Mouse (Mus musculus): Measurements from ENCODE around the gene Papln. TPM values are rescaled to one million over a fixed set of nuclear protein-coding genes. Genes with fewer than 3 reads are reported as not detected.

The Papln gene
- polyA plus RNA-seq, 1 experiment from 2014 or later: 0.44 TPM

GRCm38 (mm10) chr12:83764044-83764365 is 571 bp downstream of the Papln start:
- Histone ChIP-seq H3K9ac (0 out of 2 replicates have a peak overlapping the region, but pooled peaks have one; percentile 40), H3K36me3 (replicated peaks; ENCODE audit: control insufficient read depth, insufficient read depth) (no peaks in the 10 kb centered on the region), H3K4me2 (replicated peaks) (peak overlapping the region; percentile 59), H3K27me3 (ENCODE audit: control insufficient read depth, insufficient read depth, low read length) (peaks cover 8% of the 10 kb centered on the region; the same call in 1 of the 2 replicates), H3K27ac (no peak overlapping the region), H3K4me3 (replicated peaks; ENCODE audit: low read length) (peak overlapping the region; percentile 15; the same call in 1 of the 2 replicates), H3K9me3 (ENCODE audit: control insufficient read depth, low read length) (no peaks in the 10 kb centered on the region), H3K4me1 (replicated peaks; ENCODE audit: control insufficient read depth, insufficient read depth, low read length) (peaks cover 13% of the 10 kb centered on the region)
- 8% methylated on average over 14 of the region's 14 CpGs for WGBS
- DNase-seq (ENCODE audit: low spot score) (no peak), ATAC-seq (ENCODE audit: low FRiP score) (no peak)

GRCm38 (mm10) chr12:83764519-83764918 is 1.1 kb downstream of the Papln start:
- Histone ChIP-seq H3K4me3 (replicated peaks; ENCODE audit: low read length) (no peak overlapping the region), H3K4me1 (replicated peaks; ENCODE audit: control insufficient read depth, insufficient read depth, low read length) (peaks cover 13% of the 10 kb centered on the region), H3K27ac (no peak overlapping the region), H3K36me3 (replicated peaks; ENCODE audit: control insufficient read depth, insufficient read depth) (no peaks in the 10 kb centered on the region), H3K9me3 (ENCODE audit: control insufficient read depth, low read length) (no peaks in the 10 kb centered on the region), H3K4me2 (replicated peaks) (peak overlapping the region; percentile 59), H3K9ac (no peak overlapping the region), H3K27me3 (ENCODE audit: control insufficient read depth, insufficient read depth, low read length) (peaks cover 8% of the 10 kb centered on the region; the same call in 1 of the 2 replicates)
- WGBS: 83% methylated on average over 10 of the region's 10 CpGs
- ATAC-seq (ENCODE audit: low FRiP score) (no peak), DNase-seq (ENCODE audit: low spot score) (no peak)

GRCm38 (mm10) chr12:83765965-83766603 is 2.6 kb downstream of the Papln start:
- 83% methylated on average over 13 of the region's 13 CpGs for WGBS
- Histone ChIP-seq H3K9ac (no peak overlapping the region), H3K27me3 (ENCODE audit: control insufficient read depth, insufficient read depth, low read length) (peaks cover 8% of the 10 kb centered on the region; the same call in 1 of the 2 replicates), H3K27ac (no peak overlapping the region), H3K4me2 (replicated peaks) (no peak overlapping the region), H3K4me3 (replicated peaks; ENCODE audit: low read length) (no peak overlapping the region), H3K36me3 (replicated peaks; ENCODE audit: control insufficient read depth, insufficient read depth) (no peaks in the 10 kb centered on the region), H3K9me3 (ENCODE audit: control insufficient read depth, low read length) (no peaks in the 10 kb centered on the region), H3K4me1 (replicated peaks; ENCODE audit: control insufficient read depth, insufficient read depth, low read length) (peaks cover 23% of the 10 kb centered on the region)
- no peak for ATAC-seq (ENCODE audit: low FRiP score)
- no peak for DNase-seq (ENCODE audit: low spot score)

- DNase-seq (ENCODE audit: low spot score): no peak
- 76% methylated on average over 9 of the region's 9 CpGs for WGBS
- H3K27ac ChIP-seq: no peak overlapping the region
- peaks cover 8% of the 10 kb centered on the region; the same call in 1 of the 2 replicates for H3K27me3 ChIP-seq (ENCODE audit: control insufficient read depth, insufficient read depth, low read length)
- peaks cover 23% of the 10 kb centered on the region for H3K4me1 ChIP-seq (replicated peaks; ENCODE audit: control insufficient read depth, insufficient read depth, low read length)
- no peak overlapping the region for H3K4me2 ChIP-seq (replicated peaks)
- no peaks in the 10 kb centered on the region for H3K9me3 ChIP-seq (ENCODE audit: control insufficient read depth, low read length)
- H3K9ac ChIP-seq: no peak overlapping the region
- ATAC-seq (ENCODE audit: low FRiP score): no peak
- no peaks in the 10 kb centered on the region for H3K36me3 ChIP-seq (replicated peaks; ENCODE audit: control insufficient read depth, insufficient read depth)
- H3K4me3 ChIP-seq (replicated peaks; ENCODE audit: low read length): no peak overlapping the region
Measured at GRCm38 (mm10) chr12:83767833-83768232, 4.4 kb downstream of the Papln start.

- Histone ChIP-seq H3K4me1 (replicated peaks; ENCODE audit: control insufficient read depth, insufficient read depth, low read length) (peaks cover 21% of the 10 kb centered on the region), H3K4me3 (replicated peaks; ENCODE audit: low read length) (no peak overlapping the region), H3K9me3 (ENCODE audit: control insufficient read depth, low read length) (no peaks in the 10 kb centered on the region), H3K27ac (no peak overlapping the region), H3K4me2 (replicated peaks) (no peak overlapping the region), H3K27me3 (ENCODE audit: control insufficient read depth, insufficient read depth, low read length) (peaks cover 8% of the 10 kb centered on the region; the same call in 1 of the 2 replicates), H3K9ac (no peak overlapping the region), H3K36me3 (replicated peaks; ENCODE audit: control insufficient read depth, insufficient read depth) (no peaks in the 10 kb centered on the region)
- WGBS: 83% methylated on average over 14 of the region's 14 CpGs
- ATAC-seq (ENCODE audit: low FRiP score): no peak
- no peak for DNase-seq (ENCODE audit: low spot score)
Measured at GRCm38 (mm10) chr12:83768235-83768899, 4.9 kb downstream of the Papln start.

- no peaks in the 10 kb centered on the region for H3K27me3 ChIP-seq (ENCODE audit: control insufficient read depth, insufficient read depth, low read length)
- no peak overlapping the region for H3K4me3 ChIP-seq (replicated peaks; ENCODE audit: low read length)
- WGBS: 5% methylated on average over 25 of the region's 25 CpGs
- peak overlapping the region; percentile 39 for H3K4me2 ChIP-seq (replicated peaks)
- peaks cover 10% of the 10 kb centered on the region for H3K4me1 ChIP-seq (replicated peaks; ENCODE audit: control insufficient read depth, insufficient read depth, low read length)
- H3K36me3 ChIP-seq (replicated peaks; ENCODE audit: control insufficient read depth, insufficient read depth): no peaks in the 10 kb centered on the region
- no peaks in the 10 kb centered on the region for H3K9me3 ChIP-seq (ENCODE audit: control insufficient read depth, low read length)
- no peak overlapping the region for H3K27ac ChIP-seq
- peak; percentile 54; the same call in 1 of the 2 replicates for ATAC-seq (ENCODE audit: low FRiP score)
- H3K9ac ChIP-seq: no peak overlapping the region
- peak; percentile 76 for DNase-seq (ENCODE audit: low spot score)
Measured at GRCm38 (mm10) chr12:83770418-83771256, 7.2 kb downstream of the Papln start.

GRCm38 (mm10) chr12:83775621-83776020 is 12.2 kb downstream of the Papln start:
- no peak overlapping the region for H3K9ac ChIP-seq
- H3K36me3 ChIP-seq (replicated peaks; ENCODE audit: control insufficient read depth, insufficient read depth): no peaks in the 10 kb centered on the region
- H3K27me3 ChIP-seq (ENCODE audit: control insufficient read depth, insufficient read depth, low read length): no peaks in the 10 kb centered on the region
- no peak overlapping the region for H3K4me2 ChIP-seq (replicated peaks)
- no peak for ATAC-seq (ENCODE audit: low FRiP score)
- H3K9me3 ChIP-seq (ENCODE audit: control insufficient read depth, low read length): no peaks in the 10 kb centered on the region
- DNase-seq (ENCODE audit: low spot score): no peak
- peaks cover 3% of the 10 kb centered on the region for H3K4me1 ChIP-seq (replicated peaks; ENCODE audit: control insufficient read depth, insufficient read depth, low read length)
- H3K4me3 ChIP-seq (replicated peaks; ENCODE audit: low read length): no peak overlapping the region
- WGBS: 67% methylated on average over 12 of the region's 12 CpGs
- H3K27ac ChIP-seq: no peak overlapping the region

- no peak for ATAC-seq (ENCODE audit: low FRiP score)
- no peak overlapping the region for H3K4me2 ChIP-seq (replicated peaks)
- H3K9ac ChIP-seq: no peak overlapping the region
- no peaks in the 10 kb centered on the region for H3K27me3 ChIP-seq (ENCODE audit: control insufficient read depth, insufficient read depth, low read length)
- no peak overlapping the region for H3K27ac ChIP-seq
- DNase-seq (ENCODE audit: low spot score): no peak
- H3K36me3 ChIP-seq (replicated peaks; ENCODE audit: control insufficient read depth, insufficient read depth): no peaks in the 10 kb centered on the region
- 91% methylated on average over 7 of the region's 7 CpGs for WGBS
- no peaks in the 10 kb centered on the region for H3K9me3 ChIP-seq (ENCODE audit: control insufficient read depth, low read length)
- no peak overlapping the region for H3K4me3 ChIP-seq (replicated peaks; ENCODE audit: low read length)
- no peaks in the 10 kb centered on the region for H3K4me1 ChIP-seq (replicated peaks; ENCODE audit: control insufficient read depth, insufficient read depth, low read length)
Measured at GRCm38 (mm10) chr12:83776766-83777165, 13.3 kb downstream of the Papln start.

GRCm38 (mm10) chr12:83780181-83780580 is 16.7 kb downstream of the Papln start:
- Histone ChIP-seq H3K4me3 (replicated peaks; ENCODE audit: low read length) (no peak overlapping the region), H3K36me3 (replicated peaks; ENCODE audit: control insufficient read depth, insufficient read depth) (no peaks in the 10 kb centered on the region), H3K4me2 (replicated peaks) (no peak overlapping the region), H3K9ac (no peak overlapping the region), H3K27me3 (ENCODE audit: control insufficient read depth, insufficient read depth, low read length) (no peaks in the 10 kb centered on the region), H3K27ac (no peak overlapping the region), H3K4me1 (replicated peaks; ENCODE audit: control insufficient read depth, insufficient read depth, low read length) (no peaks in the 10 kb centered on the region), H3K9me3 (ENCODE audit: control insufficient read depth, low read length) (no peaks in the 10 kb centered on the region)
- DNase-seq (ENCODE audit: low spot score) (no peak), ATAC-seq (ENCODE audit: low FRiP score) (no peak)
- WGBS: 81% methylated on average over 3 of the region's 3 CpGs
